Mouse (Mus musculus): ENCODE measurements around the gene Rdh11. TPM values are rescaled to one million over a fixed set of nuclear protein-coding genes. Genes with fewer than 3 reads are reported as not detected.

Rdh11 gene
- polyA plus RNA-seq (2012; rRNA removed), result 15.2 and 18.7 TPM in 2 replicates

GRCm38 (mm10) chr12:79192193-79192592, at the start of gene Rdh11:
Gene Rdh11 (minus strand): TSS chr12:79192293.

DNA sequence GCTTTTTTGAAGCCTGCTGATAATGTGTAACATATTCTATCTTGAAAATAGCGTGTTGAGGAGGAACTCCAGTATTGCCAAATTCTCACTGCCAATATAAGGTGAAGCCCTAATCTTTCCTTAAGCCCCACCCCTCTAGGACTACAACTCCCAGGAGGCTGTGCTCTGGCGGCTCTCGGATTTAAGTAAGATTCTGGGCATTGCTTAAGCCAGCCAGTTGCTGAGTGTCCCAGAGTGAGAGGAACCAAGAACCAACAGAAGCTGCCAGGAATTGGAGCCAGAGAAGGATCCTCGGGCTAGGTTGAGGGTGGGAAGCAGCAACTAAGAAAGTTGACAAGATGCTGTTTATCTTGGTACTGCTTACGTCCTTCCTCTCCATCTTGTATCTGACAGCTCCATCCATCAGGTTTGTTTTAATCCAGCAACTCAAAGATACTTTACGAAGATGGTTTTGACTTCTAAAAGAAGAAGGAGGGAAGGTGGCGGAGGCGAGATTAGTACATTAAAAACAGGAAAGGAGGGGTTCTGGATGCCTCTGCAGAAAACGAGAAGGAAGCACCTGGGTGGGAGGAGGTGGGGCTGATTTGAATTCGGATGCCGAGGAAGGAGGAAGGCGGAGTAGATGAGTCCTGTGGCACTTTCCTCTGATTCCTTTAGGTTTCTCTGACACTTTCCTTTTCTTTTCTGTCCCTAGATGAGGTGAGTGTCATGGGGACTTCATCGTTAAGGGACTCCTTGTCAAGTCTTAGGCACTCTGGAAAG, 16.8 kb upstream of the Rdh11 start, which contains the start of gene Rdh12:
Rdh12 (plus strand) TSS at position 212 of the 762 bp plus-strand sequence.

GRCm38 (mm10) chr12:79172019-79172941, 19.8 kb downstream of the Rdh11 start, which contains the start of gene Vti1b:
Gene Vti1b (minus strand): TSS chr12:79172667.

GRCm38 (mm10) chr12:79130299-79131177, 61.6 kb downstream of the Rdh11 start, which contains the start of gene Arg2:
Gene Arg2 (plus strand): TSS chr12:79130777.

Other genes starting within 250 kb of the Rdh11 start
- gene Tmem229b, start 184.7 kb downstream of the Rdh11 start, polyA plus RNA-seq (2012; rRNA removed), result 36.3 and 38.9 TPM in 2 replicates
- 12.9 and 14.6 TPM in 2 replicates for gene Plekhh1, start 163.1 kb downstream of the Rdh11 start, polyA plus RNA-seq (2012; rRNA removed)
- gene Pigh, start 102.6 kb downstream of the Rdh11 start, polyA plus RNA-seq (2012; rRNA removed), result 23.3 and 30.3 TPM in 2 replicates
- 5.3 and 5.8 TPM in 2 replicates for gene Arg2, start 61.5 kb downstream of the Rdh11 start, polyA plus RNA-seq (2012; rRNA removed)
- gene Vti1b, start 19.6 kb downstream of the Rdh11 start, polyA plus RNA-seq (2012; rRNA removed), result 22.1 and 43.9 TPM in 2 replicates
- 0.76 and 0.84 TPM in 2 replicates for gene Rdh12, start 16.6 kb upstream of the Rdh11 start, polyA plus RNA-seq (2012; rRNA removed)
- 24.7 and 31.4 TPM in 2 replicates for gene Zfyve26, start 104.0 kb upstream of the Rdh11 start, polyA plus RNA-seq (2012; rRNA removed)
- gene Rad51b, start 105.0 kb upstream of the Rdh11 start, polyA plus RNA-seq (2012; rRNA removed), result 0.94 and 1.4 TPM in 2 replicates

Measured in ovary, adult 2 months (tissue).